Mouse (Mus musculus) thymus, postnatal 36 days (tissue): ENCODE results near the gene Olfr446.

Experiments
- DNase-seq, 2 experiments: peaks; one replicate each; pipeline ENCODE4 v3.0.0; 2022; ENCODE audit warnings: mixed read lengths in 2 of 2

Olfr446 gene

DNA sequence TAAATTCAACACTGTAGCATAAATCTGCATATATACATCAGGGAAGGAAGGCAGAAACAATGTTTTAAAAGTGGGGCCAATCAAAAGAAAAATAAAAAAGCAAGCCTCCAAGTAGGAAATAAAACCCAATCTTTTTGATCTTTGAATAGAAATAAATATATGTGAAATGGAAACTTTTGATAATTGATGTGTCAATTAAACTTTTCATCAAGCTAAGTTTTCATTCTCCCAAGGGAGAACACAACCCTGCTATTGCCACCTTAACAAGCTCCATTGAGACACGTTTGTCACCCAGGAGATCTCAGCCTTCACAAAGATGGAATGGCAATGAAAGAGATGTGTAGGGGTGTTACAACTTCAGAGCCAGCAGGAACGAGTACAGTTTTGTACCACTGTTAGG lies at the start of gene Olfr446:
TSS of gene Olfr446 (plus strand) at position 301 of the 400 bp plus-strand sequence.
- no peak for DNase-seq

DNA sequence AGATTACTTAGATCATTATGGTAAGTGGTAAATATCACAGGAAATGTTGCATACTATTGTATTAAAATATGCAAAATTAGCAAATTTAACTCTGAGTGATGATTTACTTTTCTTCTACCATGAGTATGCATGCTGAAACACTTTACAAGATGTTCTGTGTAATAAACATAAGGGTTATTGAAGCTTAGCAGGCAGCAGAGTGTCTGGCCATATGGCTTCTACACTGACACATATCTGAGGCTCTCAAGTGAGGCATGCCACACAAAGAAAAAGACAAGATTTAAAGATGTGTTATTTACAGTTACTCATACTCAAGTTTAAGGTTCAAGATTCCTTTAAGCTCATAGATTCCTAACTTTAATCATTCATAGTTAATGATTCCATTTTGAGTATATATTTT lies 44.9 kb upstream of the Olfr446 start:
- DNase-seq = no peak

DNA sequence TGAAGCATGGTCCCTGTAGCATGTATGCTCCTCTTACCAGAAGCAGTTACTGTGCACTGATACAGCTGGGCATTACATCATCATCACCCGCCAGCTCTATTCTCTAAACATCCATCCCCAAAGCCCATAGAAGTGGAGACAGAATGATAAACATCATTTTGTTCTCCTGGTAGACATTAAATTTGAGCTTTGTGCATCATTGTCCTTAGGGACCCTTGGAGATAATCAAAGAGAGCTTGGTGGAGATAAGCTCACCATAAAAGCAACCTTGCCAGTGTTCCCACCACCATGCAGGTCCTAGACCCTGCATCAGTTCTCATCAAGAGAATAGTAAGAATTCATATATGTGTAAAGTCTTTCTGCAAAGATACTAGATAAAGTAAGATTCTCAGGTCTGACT lies 31.0 kb upstream of the Olfr446 start, which contains the start of gene Olfr448:
TSS of gene Olfr448 (plus strand) at position 301 of the 400 bp plus-strand sequence.
- no peak for DNase-seq

DNA sequence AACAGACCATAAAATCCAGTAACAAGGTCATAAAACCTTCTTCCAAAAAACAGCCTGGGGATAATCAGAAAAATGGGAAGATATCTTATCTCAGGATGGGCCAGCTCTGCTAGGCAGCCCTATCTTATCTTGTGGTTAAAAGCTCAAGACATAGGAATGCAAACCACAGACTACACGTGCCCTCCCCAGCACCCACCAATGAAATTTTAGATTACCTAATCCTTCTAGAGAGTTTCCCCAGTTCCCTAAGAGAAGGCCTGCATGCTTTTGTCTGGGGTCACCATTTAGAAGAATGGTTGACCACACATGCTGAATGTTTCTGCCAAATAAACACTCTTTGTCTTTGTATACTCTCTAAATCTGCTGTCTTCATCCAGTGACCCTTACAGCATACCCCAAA lies 20.8 kb upstream of the Olfr446 start:
- DNase-seq = no peak

GRCm38 (mm10) chr6:42908578-42908977 lies 12.6 kb upstream of the Olfr446 start, which contains the start of gene Olfr447:
Gene Olfr447 (plus strand): TSS chr6:42908878.
- DNase-seq = no peak

DNA sequence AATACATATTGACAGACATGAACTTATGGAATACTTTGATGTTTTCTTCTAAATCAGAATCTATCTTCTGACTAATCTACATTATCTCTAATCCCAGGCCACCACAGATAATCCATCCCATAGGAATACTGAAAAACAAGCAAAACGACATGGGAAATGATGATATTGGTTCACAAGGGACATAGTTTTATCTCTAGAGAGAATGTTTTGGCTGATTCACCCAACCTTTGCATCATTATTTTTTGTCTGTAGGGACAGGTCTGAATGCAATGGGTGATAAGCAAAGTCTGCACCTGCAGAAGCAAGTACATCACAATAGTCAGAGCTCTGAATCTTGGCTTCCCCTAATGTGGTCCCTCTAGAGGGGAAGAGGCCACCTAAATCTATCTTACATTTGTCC lies 27.6 kb downstream of the Olfr446 start, which contains the start of gene Olfr444:
TSS of gene Olfr444 (plus strand) at position 301 of the 400 bp plus-strand sequence.
- DNase-seq = no peak

- DNase-seq = no peak
Measured at GRCm38 (mm10) chr6:42980377-42980776, 59.2 kb downstream of the Olfr446 start.
